Mouse (Mus musculus) kidney, embryonic 16.5 days (tissue): ENCODE measurements at regions not wholly inside any gene's neighbourhood (a gene's known extent, or its start where the extent isn't known, plus 50 kb on each side); places are given as distances from the start of the nearest gene placed in this dataset.

Experiments
- ATAC-seq: fragments of 200-750 bp; cut with Nextera tagmentation; 2 replicates; pipeline ENCODE4 v1.8.0; 2017; ENCODE audit warnings: moderate TSS enrichment; ENCODE audit not compliant: low FRiP score, low TSS enrichment
- H3K27ac ChIP-seq: fragments of 300-500 bp; sonication (generic); 2 replicates; pipeline ENCODE4 v1.5.1; 2014; ENCODE audit warnings: low read length
- H3K27me3 ChIP-seq: fragments of 300-500 bp; sonication (generic); 2 replicates; pipeline ENCODE4 v1.6.1; 2014; ENCODE audit warnings: low read length, control low read depth, mixed read lengths; ENCODE audit not compliant: insufficient read depth
- H3K36me3 ChIP-seq: fragments of 300-500 bp; sonication (generic); 2 replicates; pipeline ENCODE4 v1.6.1; 2014; ENCODE audit warnings: low read length, control low read depth, mixed read lengths; ENCODE audit not compliant: insufficient read depth
- H3K4me1 ChIP-seq: fragments of 300-500 bp; sonication (generic); 2 replicates; pipeline ENCODE4 v1.6.1; 2014; ENCODE audit warnings: low read length, control low read depth, mixed read lengths; ENCODE audit not compliant: insufficient read depth
- H3K4me2 ChIP-seq: fragments of 300-500 bp; sonication (generic); replicated peaks from 2 replicates; pipeline ENCODE4 v1.6.1; 2014; ENCODE audit warnings: low read depth, low read length
- H3K4me3 ChIP-seq: fragments of 300-500 bp; sonication (generic); 2 replicates; pipeline ENCODE4 v1.5.1; 2014; ENCODE audit warnings: mild to moderate bottlenecking, low read length
- H3K9ac ChIP-seq: fragments of 300-500 bp; sonication (generic); replicated peaks from 2 replicates; pipeline ENCODE4 v1.6.1; 2014; ENCODE audit warnings: low read length
- H3K9me3 ChIP-seq: fragments of 300-500 bp; sonication (generic); 2 replicates; pipeline ENCODE4 v1.6.1; 2016; ENCODE audit warnings: low read length, control low read depth
- WGBS: fragments of 180-500 bp; shearing (Covaris S2); extraction: QIAGEN DNeasy Blood & Tissue Kit; methylation state at CpG from one replicate; pipeline ENCODE4 v1.1.7; 2014; 5-methylcytosine and 5-hydroxymethylcytosine counted together

- Histone ChIP-seq H3K4me2 (no peak overlapping the region), H3K27ac (no peak overlapping the region), H3K36me3 (no peaks in the 10 kb centered on the region), H3K27me3 (no peaks in the 10 kb centered on the region), H3K4me3 (no peak overlapping the region), H3K4me1 (peaks cover 8% of the 10 kb centered on the region), H3K9ac (no peak overlapping the region), H3K9me3 (peaks cover 6% of the 10 kb centered on the region)
- ATAC-seq, result no peak
- WGBS, result 44% methylated on average over 9 of the region's 9 CpGs
Measured at GRCm38 (mm10) chr8:8986068-8986467, 295.7 kb upstream of the Arglu1 start.

DNA sequence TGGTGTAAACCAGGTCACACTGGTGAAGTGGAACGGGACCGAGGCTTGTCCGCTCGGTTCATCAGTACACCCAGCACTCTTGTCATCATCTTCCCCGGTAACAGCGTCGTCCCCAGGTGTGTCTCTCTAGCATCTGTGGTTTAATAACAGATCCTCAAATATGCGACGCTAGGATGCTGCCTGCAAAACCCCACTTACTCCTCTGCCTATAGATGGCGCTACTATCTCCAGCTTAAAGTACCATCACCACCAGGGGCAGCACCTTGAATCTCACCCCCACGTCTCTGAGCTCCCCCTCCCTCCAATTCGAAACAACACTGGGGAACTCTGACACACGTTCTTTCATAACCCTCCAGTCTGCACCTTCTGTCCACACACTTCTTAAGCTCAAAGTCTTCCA is 295.1 kb upstream of the Arglu1 start:
- WGBS, result 86% methylated on average over 13 of the region's 13 CpGs
- no peak for ATAC-seq

GRCm38 (mm10) chr8:8984829-8985251 is 294.5 kb upstream of the Arglu1 start:
- H3K9ac ChIP-seq, result no peak overlapping the region
- H3K27me3 ChIP-seq, result no peaks in the 10 kb centered on the region
- H3K9me3 ChIP-seq, result peaks cover 6% of the 10 kb centered on the region
- H3K4me1 ChIP-seq, result no peaks in the 10 kb centered on the region
- H3K36me3 ChIP-seq, result no peaks in the 10 kb centered on the region
- no peak overlapping the region for H3K27ac ChIP-seq
- no peak overlapping the region for H3K4me3 ChIP-seq
- WGBS, result 47% methylated on average over 11 of the region's 11 CpGs
- ATAC-seq, result no peak
- no peak overlapping the region for H3K4me2 ChIP-seq

More for the DNA sequence above, 295.1 kb upstream of the Arglu1 start:
- H3K4me1 ChIP-seq, result peaks cover 1% of the 10 kb centered on the region; the same call in 1 of the 2 replicates
- peaks cover 6% of the 10 kb centered on the region for H3K9me3 ChIP-seq
- no peak overlapping the region for H3K4me2 ChIP-seq
- H3K9ac ChIP-seq, result no peak overlapping the region
- no peak overlapping the region for H3K27ac ChIP-seq
- H3K27me3 ChIP-seq, result no peaks in the 10 kb centered on the region
- H3K36me3 ChIP-seq, result no peaks in the 10 kb centered on the region
- no peak overlapping the region for H3K4me3 ChIP-seq

- no peak for ATAC-seq
- no peak overlapping the region for H3K27ac ChIP-seq
- WGBS, result 39% methylated on average over 13 of the region's 13 CpGs
- no peak overlapping the region for H3K4me3 ChIP-seq
- H3K4me2 ChIP-seq, result no peak overlapping the region
- peaks cover 6% of the 10 kb centered on the region for H3K9me3 ChIP-seq
- no peaks in the 10 kb centered on the region for H3K4me1 ChIP-seq
- no peaks in the 10 kb centered on the region for H3K36me3 ChIP-seq
- H3K27me3 ChIP-seq, result no peaks in the 10 kb centered on the region
- H3K9ac ChIP-seq, result no peak overlapping the region
Measured at GRCm38 (mm10) chr8:8984159-8984828, 294.0 kb upstream of the Arglu1 start.

DNA sequence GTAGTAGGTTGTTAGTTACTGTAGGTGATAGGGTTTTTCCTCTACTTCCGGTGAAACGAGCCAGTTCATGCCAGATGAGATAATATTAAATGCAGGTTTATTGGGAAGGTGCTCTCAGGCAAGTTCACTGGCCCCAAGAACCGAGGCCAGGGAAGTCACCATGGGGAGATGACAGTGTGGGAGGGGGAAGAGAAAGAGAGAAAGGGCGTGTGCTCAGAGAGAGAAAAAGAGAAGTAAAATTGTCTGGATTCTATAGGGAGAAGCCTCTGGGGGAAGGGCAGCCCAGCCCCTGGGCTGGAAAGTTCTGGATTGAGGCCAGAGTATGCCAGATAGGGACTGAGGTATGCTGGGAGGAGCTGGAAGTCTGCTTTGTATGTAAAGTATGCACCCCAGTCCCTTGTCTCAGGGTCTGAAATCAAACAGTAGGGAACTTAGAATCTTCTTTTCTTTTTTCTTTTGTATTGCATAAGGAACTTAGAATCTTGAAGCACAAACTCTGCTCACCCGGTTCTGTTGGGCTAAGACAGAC is 292.9 kb upstream of the Arglu1 start:
- Histone ChIP-seq H3K9ac (no peak overlapping the region), H3K4me2 (no peak overlapping the region)
- WGBS, result 57% methylated on average over 5 of the region's 5 CpGs

DNA sequence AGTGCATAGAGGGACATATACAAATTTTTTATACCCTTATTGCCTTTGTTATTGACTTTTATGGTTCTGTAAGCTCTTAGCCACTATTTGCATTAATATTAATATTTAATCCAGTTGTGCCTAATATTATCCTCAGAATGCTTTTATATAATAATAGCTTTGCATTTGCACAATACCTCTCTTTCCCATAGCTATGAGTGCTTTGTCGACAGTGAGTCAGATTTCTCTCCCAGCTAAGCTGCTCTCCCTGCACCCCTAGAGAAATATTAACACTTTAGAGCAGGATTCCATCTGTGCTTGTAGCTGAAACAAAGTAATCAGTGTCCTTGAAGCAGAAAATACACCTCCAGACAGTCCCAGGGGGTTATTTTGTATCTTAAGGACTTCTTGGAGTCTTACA is 288.6 kb upstream of the Arglu1 start:
- 42% methylated on average over 1 of the region's 1 CpGs for WGBS
- Histone ChIP-seq H3K4me3 (no peak overlapping the region), H3K27ac (no peak overlapping the region), H3K4me2 (no peak overlapping the region), H3K36me3 (no peaks in the 10 kb centered on the region), H3K27me3 (no peaks in the 10 kb centered on the region), H3K4me1 (no peaks in the 10 kb centered on the region), H3K9ac (no peak overlapping the region), H3K9me3 (no peaks in the 10 kb centered on the region)
- ATAC-seq, result no peak

More for the DNA sequence above, 292.9 kb upstream of the Arglu1 start:
- Histone ChIP-seq H3K27ac (no peak overlapping the region), H3K9me3 (peaks cover 4% of the 10 kb centered on the region), H3K4me1 (no peaks in the 10 kb centered on the region), H3K36me3 (no peaks in the 10 kb centered on the region), H3K27me3 (no peaks in the 10 kb centered on the region), H3K4me3 (no peak overlapping the region)
- 0 out of 2 replicates have a peak, but pooled peaks have one; percentile 20 for ATAC-seq

- Histone ChIP-seq H3K9ac (no peak overlapping the region), H3K27ac (no peak overlapping the region), H3K9me3 (no peaks in the 10 kb centered on the region), H3K4me3 (no peak overlapping the region), H3K27me3 (no peaks in the 10 kb centered on the region), H3K4me2 (no peak overlapping the region), H3K36me3 (no peaks in the 10 kb centered on the region), H3K4me1 (no peaks in the 10 kb centered on the region)
- ATAC-seq, result no peak
- WGBS, result 60% methylated on average over 6 of the region's 6 CpGs
Measured at GRCm38 (mm10) chr8:8973769-8974168, 283.4 kb upstream of the Arglu1 start.

GRCm38 (mm10) chr8:8973334-8973733 is 283.0 kb upstream of the Arglu1 start:
- Histone ChIP-seq H3K36me3 (no peaks in the 10 kb centered on the region), H3K4me3 (no peak overlapping the region), H3K27me3 (no peaks in the 10 kb centered on the region), H3K4me2 (no peak overlapping the region), H3K9ac (no peak overlapping the region), H3K4me1 (no peaks in the 10 kb centered on the region), H3K27ac (no peak overlapping the region), H3K9me3 (no peaks in the 10 kb centered on the region)
- ATAC-seq, result no peak
- 63% methylated on average over 6 of the region's 6 CpGs for WGBS

DNA sequence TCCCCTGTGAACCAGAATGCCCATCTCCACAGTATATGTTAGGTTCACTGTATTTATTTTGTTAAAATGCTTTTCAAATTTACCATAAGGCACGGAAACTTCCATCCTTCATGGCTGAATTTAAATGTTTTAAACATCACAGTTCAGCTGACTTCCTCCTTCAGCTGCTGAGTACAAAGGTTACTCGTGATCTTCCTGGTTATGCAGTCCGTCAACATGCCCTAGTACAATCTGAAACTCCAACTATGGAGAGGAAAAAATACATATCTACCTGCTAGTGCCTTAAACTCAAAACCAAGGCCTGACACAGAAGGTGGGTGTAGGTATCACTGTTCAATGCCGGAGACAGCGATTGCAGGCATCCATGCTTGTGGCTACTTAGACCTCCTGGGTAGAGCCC is 280.5 kb upstream of the Arglu1 start:
- H3K27ac ChIP-seq, result no peak overlapping the region
- no peaks in the 10 kb centered on the region for H3K27me3 ChIP-seq

DNA sequence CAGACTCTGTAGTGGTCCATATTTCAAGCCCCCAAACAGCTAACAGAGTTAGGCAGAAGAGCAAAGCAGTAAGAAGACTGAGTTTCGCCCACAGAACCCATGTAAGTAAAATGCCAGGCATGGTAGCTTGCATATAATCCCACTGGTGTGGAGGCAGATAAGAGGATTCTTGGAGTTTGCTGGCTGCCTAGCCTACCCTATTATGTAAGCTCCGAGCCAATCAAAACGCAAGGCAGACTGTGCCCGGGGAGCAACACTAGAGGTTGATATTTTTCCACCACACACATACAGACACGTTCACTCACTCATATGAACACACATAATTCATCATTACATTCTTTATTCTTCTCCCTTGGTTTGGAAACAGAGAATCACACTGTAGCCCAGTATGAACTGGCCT is 280.0 kb upstream of the Arglu1 start:
- Histone ChIP-seq H3K4me2 (no peak overlapping the region), H3K27me3 (no peaks in the 10 kb centered on the region), H3K27ac (no peak overlapping the region), H3K9me3 (no peaks in the 10 kb centered on the region), H3K4me1 (peaks cover 9% of the 10 kb centered on the region), H3K9ac (no peak overlapping the region), H3K4me3 (no peak overlapping the region), H3K36me3 (no peaks in the 10 kb centered on the region)
- no peak for ATAC-seq
- 85% methylated on average over 5 of the region's 5 CpGs for WGBS

More for the DNA sequence above, 280.5 kb upstream of the Arglu1 start:
- ATAC-seq, result no peak
- 78% methylated on average over 5 of the region's 5 CpGs for WGBS
- Histone ChIP-seq H3K4me1 (peaks cover 6% of the 10 kb centered on the region), H3K36me3 (no peaks in the 10 kb centered on the region), H3K9ac (no peak overlapping the region), H3K4me3 (no peak overlapping the region), H3K9me3 (no peaks in the 10 kb centered on the region), H3K4me2 (no peak overlapping the region)
